Comparison of ENCODE assay signal across 30 mouse cellular contexts in the genomic region with DNA sequence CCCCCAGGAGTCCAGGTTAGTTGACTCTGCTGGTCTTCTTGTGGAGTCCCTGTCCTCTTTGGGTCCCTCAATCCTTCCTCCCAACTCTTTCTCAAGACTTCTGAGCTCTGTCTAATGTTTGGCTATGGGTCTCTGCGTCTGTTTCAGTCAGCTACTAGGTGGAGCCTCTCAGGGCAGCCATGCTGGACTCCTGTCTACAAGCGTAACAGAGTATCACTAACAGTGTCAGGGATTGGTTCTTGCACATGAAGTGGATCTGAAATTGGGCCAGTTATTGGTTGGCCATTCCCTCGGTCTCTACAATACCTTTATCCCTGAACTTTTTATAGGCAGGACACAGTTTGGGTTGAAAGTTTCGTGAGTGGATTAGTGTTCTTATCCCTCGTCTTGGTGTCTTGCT. TPM values are rescaled to one million over a fixed set of nuclear protein-coding genes. Genes with fewer than 3 reads are reported as not detected.
"Had no signal": no experiment of that assay in that cellular context is flagged by ENCODE, and none has a peak within 500 bp of the region (broad histone marks: within the 10 kb centered on the region; RNA-seq: fewer than 3 reads in every experiment).

No protein-coding gene starts in this region.

- H3K4me1 ChIP-seq: heart, embryonic 15.5 days; hindbrain, embryonic 10.5 days; hindbrain, embryonic 12.5 days; hindbrain, embryonic 13.5 days; hindbrain, embryonic 15.5 days; intestine, embryonic 15.5 days; kidney, embryonic 15.5 days had no signal

- H3K27me3 ChIP-seq: heart, embryonic 12.5 days; heart, embryonic 13.5 days; heart, embryonic 15.5 days; hindbrain, embryonic 12.5 days; hindbrain, embryonic 13.5 days; hindbrain, embryonic 15.5 days; intestine, embryonic 15.5 days had no signal

- H3K27ac ChIP-seq: heart, embryonic 13.5 days; heart, embryonic 15.5 days; hindbrain, embryonic 10.5 days; hindbrain, embryonic 12.5 days; hindbrain, embryonic 13.5 days; hindbrain, embryonic 14.5 days; hindbrain, embryonic 15.5 days; hindbrain, postnatal 0 days; intestine, embryonic 15.5 days; kidney, embryonic 15.5 days; kidney, postnatal 0 days; layer of hippocampus, adult 2 months; left cerebral cortex, adult 2 months had no signal

- H3K9me3 ChIP-seq: heart, embryonic 12.5 days; heart, embryonic 13.5 days; heart, embryonic 15.5 days; hindbrain, embryonic 10.5 days; hindbrain, embryonic 12.5 days; hindbrain, embryonic 13.5 days; hindbrain, embryonic 15.5 days; intestine, embryonic 15.5 days; kidney, embryonic 15.5 days had no signal

- DNase-seq: heart, postnatal 10 days; heart, postnatal 14 days; heart, postnatal 4 days; kidney, adult 11 months; kidney, adult 18-20 months; kidney, adult 2 months; kidney, adult 8-10 months; kidney, adult 9 months; kidney, postnatal 10 days; kidney, postnatal 14 days; kidney, postnatal 25 days; kidney, postnatal 36 days; kidney, postnatal 4 days; layer of hippocampus, adult 9-11 months; layer of hippocampus, postnatal 36 days had no signal

- H3K36me3 ChIP-seq: heart, embryonic 12.5 days; heart, embryonic 13.5 days; heart, embryonic 15.5 days; hindbrain, embryonic 10.5 days; hindbrain, embryonic 12.5 days; hindbrain, embryonic 13.5 days; hindbrain, embryonic 15.5 days; intestine, embryonic 15.5 days; kidney, embryonic 15.5 days had no signal

- H3K4me3 ChIP-seq: heart, embryonic 12.5 days; heart, embryonic 13.5 days; heart, embryonic 15.5 days; hindbrain, embryonic 10.5 days; hindbrain, embryonic 12.5 days; hindbrain, embryonic 13.5 days; hindbrain, embryonic 15.5 days; intestine, embryonic 15.5 days; kidney, embryonic 15.5 days; layer of hippocampus, adult 2 months; left cerebral cortex, adult 2 months had no signal

RNA-seq across cellular contexts. Expression of gene Deup1, which starts 59.6 kb away (rescaled TPM):
- total RNA-seq: hematopoietic stem cell, adult 5-6 weeks had no signal
